Mouse (Mus musculus) 416B (cell line): ENCODE results near the gene Unc13c.

Experiments used
- DNase-seq: peaks from one replicate; pipeline ENCODE4 v3.0.0; 2011; ENCODE audit warnings: low read depth

The Unc13c gene

GRCm38 (mm10) chr9:73882393-73882919 is 86.3 kb downstream of the Unc13c start:
- no peak for DNase-seq

GRCm38 (mm10) chr9:73867410-73868067 is 101.2 kb downstream of the Unc13c start:
- no peak for DNase-seq

- no peak for DNase-seq
These were observed 102.1 kb downstream of the Unc13c start for GRCm38 (mm10) chr9:73866666-73867065.

GRCm38 (mm10) chr9:73859469-73859868 is 109.3 kb downstream of the Unc13c start:
- no peak for DNase-seq

- no peak for DNase-seq
These were observed 114.5 kb downstream of the Unc13c start for GRCm38 (mm10) chr9:73854281-73854680.

- no peak for DNase-seq
These were observed 162.1 kb downstream of the Unc13c start for GRCm38 (mm10) chr9:73806681-73807080.

GRCm38 (mm10) chr9:73774616-73775015 is 194.2 kb downstream of the Unc13c start:
- no peak for DNase-seq

- no peak for DNase-seq
These were observed 213.6 kb downstream of the Unc13c start for GRCm38 (mm10) chr9:73755185-73755584.

GRCm38 (mm10) chr9:73753480-73753879 is 215.3 kb downstream of the Unc13c start:
- DNase-seq, result no peak

GRCm38 (mm10) chr9:73751344-73751743 is 217.4 kb downstream of the Unc13c start:
- DNase-seq, result no peak

- DNase-seq, result no peak
These were observed 234.3 kb downstream of the Unc13c start for GRCm38 (mm10) chr9:73734446-73734845.

GRCm38 (mm10) chr9:73725717-73726662 is 242.8 kb downstream of the Unc13c start:
- no peak for DNase-seq

- DNase-seq, result no peak
These were observed 244.0 kb downstream of the Unc13c start for GRCm38 (mm10) chr9:73724776-73725175.

GRCm38 (mm10) chr9:73713508-73713907 is 255.3 kb downstream of the Unc13c start:
- no peak for DNase-seq

- no peak for DNase-seq
These were observed 271.7 kb downstream of the Unc13c start for GRCm38 (mm10) chr9:73697103-73697502.

- DNase-seq, result no peak
These were observed 287.2 kb downstream of the Unc13c start for GRCm38 (mm10) chr9:73681580-73681979.

GRCm38 (mm10) chr9:73680545-73681495 is 287.9 kb downstream of the Unc13c start:
- no peak for DNase-seq

- DNase-seq, result no peak
These were observed 297.0 kb downstream of the Unc13c start for GRCm38 (mm10) chr9:73671656-73672212.

- no peak for DNase-seq
These were observed 298.7 kb downstream of the Unc13c start for GRCm38 (mm10) chr9:73670040-73670439.

- DNase-seq, result no peak
These were observed 305.9 kb downstream of the Unc13c start for GRCm38 (mm10) chr9:73662839-73663238.

- DNase-seq, result no peak
These were observed 319.7 kb downstream of the Unc13c start for GRCm38 (mm10) chr9:73649088-73649487.
